Mouse (Mus musculus): ENCODE measurements around the gene Kcnrg. TPM values are rescaled to one million over a fixed set of nuclear protein-coding genes. Genes with fewer than 3 reads are reported as not detected.

The Kcnrg gene
- total and polyA plus RNA-seq, 2 experiments from 2014 or later, result 0.16 TPM; not detected in 1

DNA sequence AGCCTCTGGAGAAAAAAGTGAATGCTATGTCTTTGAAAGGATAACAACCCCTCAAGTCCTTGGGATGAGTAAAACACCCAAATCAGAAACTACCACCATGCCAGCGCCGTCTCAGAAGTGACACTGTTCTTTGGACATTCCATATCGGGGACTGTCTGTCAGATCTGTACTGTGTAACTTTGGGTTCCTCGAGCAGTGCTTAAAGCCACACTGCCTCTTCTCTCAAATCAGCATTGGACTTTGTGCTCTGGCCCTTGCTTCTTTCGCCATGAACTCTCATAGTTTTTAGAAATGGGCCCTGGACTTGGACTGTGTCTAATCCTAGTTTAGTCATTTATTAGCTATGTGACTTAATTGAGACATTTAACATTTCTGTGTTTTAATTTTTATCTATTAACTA is 4.5 kb downstream of the Kcnrg start:
- H3K4me3 ChIP-seq (ENCODE audit: low read depth, low read length), result no peak overlapping the region
- no peak for DNase-seq (ENCODE audit: low spot score)
- no peaks in the 10 kb centered on the region for H3K9me3 ChIP-seq (replicated peaks; ENCODE audit: control insufficient read depth, low read length)
- 89% methylated on average over 5 of the region's 5 CpGs for WGBS
- ATAC-seq (ENCODE audit: insufficient read depth, low read depth), result no peak
- no peak for TF ChIP-seq EP300 (IDR thresholded peaks at IDR 0.05; ENCODE audit: low read depth)
- no peak for TF ChIP-seq CTCF (IDR thresholded peaks at IDR 0.05; ENCODE audit: low read depth)
- no peak overlapping the region for H3K27ac ChIP-seq (ENCODE audit: low read depth)
- no peak overlapping the region for H3K4me2 ChIP-seq (ENCODE audit: low read depth, low read length)
- 0 out of 2 replicates have a peak, but pooled peaks cover 2% of the 10 kb centered on the region for H3K36me3 ChIP-seq (replicated peaks; ENCODE audit: control insufficient read depth, insufficient read depth, low read length)
- no peaks in the 10 kb centered on the region for H3K27me3 ChIP-seq (ENCODE audit: control insufficient read depth, insufficient read depth, low read length)
- H3K4me1 ChIP-seq (ENCODE audit: control insufficient read depth, insufficient read depth), result no peaks in the 10 kb centered on the region
- no peak overlapping the region for H3K9ac ChIP-seq (replicated peaks; ENCODE audit: low read depth, low read length)

DNA sequence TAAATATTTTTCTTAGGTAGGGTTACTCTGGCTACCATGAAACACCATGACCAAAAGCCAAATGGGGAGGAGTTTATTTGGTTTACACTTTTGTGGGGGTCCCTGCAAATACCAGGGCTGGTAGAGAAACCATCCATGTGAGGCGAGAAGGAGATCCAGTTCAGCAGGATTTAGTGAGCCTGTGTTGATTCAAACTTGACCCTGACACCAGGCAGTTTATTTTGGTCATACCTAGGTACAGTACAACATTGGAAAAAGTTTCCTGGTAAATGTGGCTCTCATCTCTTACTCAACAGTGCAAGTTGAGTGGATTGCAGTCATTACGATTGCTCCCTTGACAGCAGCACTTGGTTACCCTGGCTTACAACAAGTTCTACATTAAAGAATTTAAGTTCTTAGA is 6.1 kb downstream of the Kcnrg start:
- WGBS, result 87% methylated on average over 2 of the region's 2 CpGs
- Histone ChIP-seq H3K27me3 (ENCODE audit: control insufficient read depth, insufficient read depth, low read length) (no peaks in the 10 kb centered on the region), H3K36me3 (replicated peaks; ENCODE audit: control insufficient read depth, insufficient read depth, low read length) (no peaks in the 10 kb centered on the region), H3K4me3 (ENCODE audit: low read depth, low read length) (no peak overlapping the region), H3K4me2 (ENCODE audit: low read depth, low read length) (no peak overlapping the region), H3K27ac (ENCODE audit: low read depth) (no peak overlapping the region), H3K9me3 (replicated peaks; ENCODE audit: control insufficient read depth, low read length) (no peaks in the 10 kb centered on the region), H3K9ac (replicated peaks; ENCODE audit: low read depth, low read length) (no peak overlapping the region), H3K4me1 (ENCODE audit: control insufficient read depth, insufficient read depth) (no peaks in the 10 kb centered on the region)
- DNase-seq (ENCODE audit: low spot score) (no peak), ATAC-seq (ENCODE audit: insufficient read depth, low read depth) (no peak)
- TF ChIP-seq EP300 (IDR thresholded peaks at IDR 0.05; ENCODE audit: low read depth), result no peak
- TF ChIP-seq CTCF (IDR thresholded peaks at IDR 0.05; ENCODE audit: low read depth), result no peak

DNA sequence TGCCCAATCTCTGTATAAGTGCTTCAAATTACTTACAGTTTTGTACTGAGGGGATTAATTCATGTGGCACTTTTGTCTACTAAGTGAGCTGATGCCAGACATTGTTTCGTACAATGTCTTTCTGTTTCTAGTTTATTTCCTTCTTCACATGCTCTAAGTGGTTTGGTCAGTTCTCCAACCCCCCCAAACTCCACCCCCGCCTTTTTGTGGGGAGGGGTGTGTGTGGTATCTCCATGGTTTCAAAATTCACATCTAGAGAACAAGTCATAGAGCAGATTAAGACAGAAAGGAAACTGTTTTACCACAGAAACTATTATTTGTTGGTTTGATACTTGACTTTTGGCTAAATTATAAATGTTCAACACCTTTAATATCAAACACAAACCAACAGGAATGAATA is 13.1 kb downstream of the Kcnrg start:
- WGBS, result 89% methylated on average over 2 of the region's 2 CpGs
- Histone ChIP-seq H3K9ac (replicated peaks; ENCODE audit: low read depth, low read length) (no peak overlapping the region), H3K27ac (ENCODE audit: low read depth) (no peak overlapping the region), H3K9me3 (replicated peaks; ENCODE audit: control insufficient read depth, low read length) (no peaks in the 10 kb centered on the region), H3K27me3 (ENCODE audit: control insufficient read depth, insufficient read depth, low read length) (no peaks in the 10 kb centered on the region), H3K36me3 (replicated peaks; ENCODE audit: control insufficient read depth, insufficient read depth, low read length) (peaks cover 12% of the 10 kb centered on the region; the same call in 1 of the 2 replicates), H3K4me3 (ENCODE audit: low read depth, low read length) (no peak overlapping the region), H3K4me2 (ENCODE audit: low read depth, low read length) (no peak overlapping the region), H3K4me1 (ENCODE audit: control insufficient read depth, insufficient read depth) (no peaks in the 10 kb centered on the region)
- no peak for DNase-seq (ENCODE audit: low spot score)
- no peak for TF ChIP-seq EP300 (IDR thresholded peaks at IDR 0.05; ENCODE audit: low read depth)
- TF ChIP-seq CTCF (IDR thresholded peaks at IDR 0.05; ENCODE audit: low read depth), result no peak
- ATAC-seq (ENCODE audit: insufficient read depth, low read depth), result no peak

DNA sequence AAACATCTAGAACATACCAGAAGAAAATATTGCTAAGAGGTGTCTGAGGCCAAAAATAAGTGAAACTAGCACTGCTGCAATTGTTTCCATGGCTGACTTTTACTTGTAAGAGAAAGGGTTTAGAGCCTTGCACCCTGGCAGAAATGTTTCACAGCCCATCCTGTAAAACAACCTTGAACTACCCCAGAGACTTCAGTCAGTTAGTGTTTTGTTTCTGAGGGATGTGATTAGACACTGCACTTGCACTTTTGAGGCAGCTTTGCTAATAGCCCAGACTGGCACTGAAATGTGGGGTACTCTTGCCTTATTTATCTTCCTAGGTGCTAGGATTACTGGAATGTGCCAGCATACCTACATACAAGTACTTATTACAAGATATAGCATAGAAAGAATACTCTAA is 28.7 kb downstream of the Kcnrg start:
- DNase-seq (ENCODE audit: low spot score) (no peak), ATAC-seq (ENCODE audit: insufficient read depth, low read depth) (no peak)
- H3K4me2 ChIP-seq (ENCODE audit: low read depth, low read length), result no peak overlapping the region
- no peak for TF ChIP-seq EP300 (IDR thresholded peaks at IDR 0.05; ENCODE audit: low read depth)
- no peak for TF ChIP-seq CTCF (IDR thresholded peaks at IDR 0.05; ENCODE audit: low read depth)
- H3K4me1 ChIP-seq (ENCODE audit: control insufficient read depth, insufficient read depth), result no peaks in the 10 kb centered on the region
- peaks cover 18% of the 10 kb centered on the region for H3K36me3 ChIP-seq (replicated peaks; ENCODE audit: control insufficient read depth, insufficient read depth, low read length)
- no peaks in the 10 kb centered on the region for H3K9me3 ChIP-seq (replicated peaks; ENCODE audit: control insufficient read depth, low read length)
- no peak overlapping the region for H3K9ac ChIP-seq (replicated peaks; ENCODE audit: low read depth, low read length)
- no peak overlapping the region; the same call in 1 of the 2 replicates for H3K27ac ChIP-seq (ENCODE audit: low read depth)
- H3K27me3 ChIP-seq (ENCODE audit: control insufficient read depth, insufficient read depth, low read length), result no peaks in the 10 kb centered on the region
- H3K4me3 ChIP-seq (ENCODE audit: low read depth, low read length), result no peak overlapping the region

DNA sequence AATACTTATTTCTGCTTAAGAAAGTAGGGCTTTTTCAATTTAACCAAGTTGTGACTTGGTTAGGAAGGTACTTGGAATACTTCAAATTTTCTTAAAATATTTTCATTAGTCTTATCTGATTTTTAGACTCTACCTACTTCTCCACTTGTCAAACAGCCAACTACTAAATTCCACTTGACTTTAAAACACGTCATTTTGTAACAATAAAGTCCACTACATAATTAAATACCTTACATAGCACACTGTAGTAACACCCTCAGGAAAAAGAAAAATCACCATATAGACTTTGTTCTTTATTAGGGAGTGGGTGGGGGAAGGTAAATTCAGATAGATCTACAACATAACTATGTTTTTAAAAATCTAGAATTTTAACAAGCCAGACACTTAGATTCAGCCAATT is 35.4 kb downstream of the Kcnrg start:
- no peaks in the 10 kb centered on the region for H3K27me3 ChIP-seq (ENCODE audit: control insufficient read depth, insufficient read depth, low read length)
- 30% methylated on average over 1 of the region's 1 CpGs for WGBS
- ATAC-seq (ENCODE audit: insufficient read depth, low read depth) (no peak), DNase-seq (ENCODE audit: low spot score) (no peak)
- no peak overlapping the region for H3K4me2 ChIP-seq (ENCODE audit: low read depth, low read length)
- H3K4me3 ChIP-seq (ENCODE audit: low read depth, low read length), result no peak overlapping the region
- no peaks in the 10 kb centered on the region for H3K4me1 ChIP-seq (ENCODE audit: control insufficient read depth, insufficient read depth)
- H3K9me3 ChIP-seq (replicated peaks; ENCODE audit: control insufficient read depth, low read length), result no peaks in the 10 kb centered on the region
- no peak overlapping the region for H3K27ac ChIP-seq (ENCODE audit: low read depth)
- no peak overlapping the region for H3K9ac ChIP-seq (replicated peaks; ENCODE audit: low read depth, low read length)
- TF ChIP-seq CTCF (IDR thresholded peaks at IDR 0.05; ENCODE audit: low read depth) (no peak), EP300 (IDR thresholded peaks at IDR 0.05; ENCODE audit: low read depth) (no peak)
- H3K36me3 ChIP-seq (replicated peaks; ENCODE audit: control insufficient read depth, insufficient read depth, low read length), result no peaks in the 10 kb centered on the region

DNA sequence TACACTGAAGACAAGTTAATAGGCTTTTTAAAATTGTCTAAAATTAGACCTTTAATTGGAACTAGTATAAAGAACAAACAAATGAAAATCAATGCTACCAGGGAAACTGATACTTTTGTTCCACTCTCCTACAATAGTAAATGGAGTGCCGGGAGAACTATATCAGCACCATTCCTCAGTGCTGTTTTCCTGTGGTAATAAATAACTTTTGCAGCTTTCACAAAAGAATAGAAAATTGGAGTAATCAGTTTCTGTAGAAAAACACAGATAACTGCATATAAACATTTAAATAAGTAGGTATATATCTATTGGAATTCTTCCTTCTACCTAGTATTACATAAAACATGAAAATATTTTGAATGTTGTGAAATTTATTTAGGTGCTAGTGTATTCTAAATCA is 38.3 kb downstream of the Kcnrg start:
- no peak for ATAC-seq (ENCODE audit: insufficient read depth, low read depth)
- Histone ChIP-seq H3K4me1 (ENCODE audit: control insufficient read depth, insufficient read depth) (no peaks in the 10 kb centered on the region), H3K9ac (replicated peaks; ENCODE audit: low read depth, low read length) (no peak overlapping the region), H3K27me3 (ENCODE audit: control insufficient read depth, insufficient read depth, low read length) (no peaks in the 10 kb centered on the region), H3K9me3 (replicated peaks; ENCODE audit: control insufficient read depth, low read length) (no peaks in the 10 kb centered on the region), H3K36me3 (replicated peaks; ENCODE audit: control insufficient read depth, insufficient read depth, low read length) (no peaks in the 10 kb centered on the region), H3K4me2 (ENCODE audit: low read depth, low read length) (peak overlapping the region; percentile 48), H3K27ac (ENCODE audit: low read depth) (no peak overlapping the region), H3K4me3 (ENCODE audit: low read depth, low read length) (peak overlapping the region; percentile 15; the same call in 1 of the 2 replicates)
- WGBS, result 19% methylated on average over 1 of the region's 1 CpGs
- TF ChIP-seq EP300 (IDR thresholded peaks at IDR 0.05; ENCODE audit: low read depth) (no peak), CTCF (IDR thresholded peaks at IDR 0.05; ENCODE audit: low read depth) (no peak)
- no peak for DNase-seq (ENCODE audit: low spot score)
